Mouse (Mus musculus) spleen, postnatal 14 days (tissue): Measurements from ENCODE around the gene Cyld.

Experiments used
- DNase-seq, 2 experiments: peaks; one replicate each; pipeline ENCODE4 v3.0.0; 2021 to 2022; ENCODE audit warnings: low spot score in 2 of 2

The Cyld gene

GRCm38 (mm10) chr8:88792691-88793323 lies 96.0 kb downstream of the Cyld start:
- DNase-seq = no peak

- DNase-seq = no peak
Measured at GRCm38 (mm10) chr8:88793324-88793722, 96.5 kb downstream of the Cyld start.

GRCm38 (mm10) chr8:88793746-88794614 lies 97.2 kb downstream of the Cyld start:
- DNase-seq = no peak

- DNase-seq = no peak
Measured at GRCm38 (mm10) chr8:88794615-88794907, 97.7 kb downstream of the Cyld start.

- DNase-seq = no peak
Measured at GRCm38 (mm10) chr8:88795896-88796295, 99.1 kb downstream of the Cyld start.

GRCm38 (mm10) chr8:88796651-88797050 lies 99.8 kb downstream of the Cyld start:
- no peak for DNase-seq
